Mouse (Mus musculus) adrenal gland, adult 8-10 months (tissue): Measurements from ENCODE around the gene Phb2. TPM values are rescaled to one million over a fixed set of nuclear protein-coding genes. Genes with fewer than 3 reads are reported as not detected.

Experiments used
- DNase-seq: peaks from one replicate; pipeline ENCODE4 v3.0.0; 2022
- microRNA-seq, 2 experiments: library from miRNA; unstranded; fragments of <30 nt; microRNA quantifications; one replicate each; pipeline ENCODE4 v1.2.0; 2022
- total RNA-seq, 4 experiments: library from RNA; stranded (reverse); gene quantifications; 2 replicates each; pipeline ENCODE4 v1.2.4; 2022

Phb2 gene
- total RNA-seq, 4 experiments from 2014 or later = 255 to 303 (median 272) TPM

- no peak for DNase-seq
These were observed 34.8 kb downstream of the Phb2 start for GRCm38 (mm10) chr6:124746654-124747632.

GRCm38 (mm10) chr6:124750405-124750804, 38.3 kb downstream of the Phb2 start:
- no peak for DNase-seq

DNA sequence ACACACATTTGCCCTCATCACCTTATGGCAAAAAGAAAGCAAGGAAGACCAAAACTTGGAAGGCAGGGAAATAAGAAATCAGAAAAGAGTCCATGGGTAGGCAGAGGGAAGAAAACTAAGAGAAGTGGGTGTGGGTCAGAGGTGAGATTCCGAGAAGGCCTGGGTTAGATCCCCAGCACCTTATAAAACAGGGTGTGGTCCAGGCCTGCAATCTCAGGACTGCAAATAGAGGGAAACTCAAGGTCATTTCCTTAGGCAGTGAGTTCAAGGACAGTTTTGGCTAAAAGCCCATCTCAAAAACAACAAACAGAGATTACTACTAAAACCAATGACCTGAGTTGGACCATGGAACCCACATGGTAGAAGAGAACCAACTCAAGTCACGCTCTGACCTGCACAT, 41.7 kb downstream of the Phb2 start:
- no peak for DNase-seq

GRCm38 (mm10) chr6:124755306-124755705, 43.2 kb downstream of the Phb2 start:
- DNase-seq = no peak

DNA sequence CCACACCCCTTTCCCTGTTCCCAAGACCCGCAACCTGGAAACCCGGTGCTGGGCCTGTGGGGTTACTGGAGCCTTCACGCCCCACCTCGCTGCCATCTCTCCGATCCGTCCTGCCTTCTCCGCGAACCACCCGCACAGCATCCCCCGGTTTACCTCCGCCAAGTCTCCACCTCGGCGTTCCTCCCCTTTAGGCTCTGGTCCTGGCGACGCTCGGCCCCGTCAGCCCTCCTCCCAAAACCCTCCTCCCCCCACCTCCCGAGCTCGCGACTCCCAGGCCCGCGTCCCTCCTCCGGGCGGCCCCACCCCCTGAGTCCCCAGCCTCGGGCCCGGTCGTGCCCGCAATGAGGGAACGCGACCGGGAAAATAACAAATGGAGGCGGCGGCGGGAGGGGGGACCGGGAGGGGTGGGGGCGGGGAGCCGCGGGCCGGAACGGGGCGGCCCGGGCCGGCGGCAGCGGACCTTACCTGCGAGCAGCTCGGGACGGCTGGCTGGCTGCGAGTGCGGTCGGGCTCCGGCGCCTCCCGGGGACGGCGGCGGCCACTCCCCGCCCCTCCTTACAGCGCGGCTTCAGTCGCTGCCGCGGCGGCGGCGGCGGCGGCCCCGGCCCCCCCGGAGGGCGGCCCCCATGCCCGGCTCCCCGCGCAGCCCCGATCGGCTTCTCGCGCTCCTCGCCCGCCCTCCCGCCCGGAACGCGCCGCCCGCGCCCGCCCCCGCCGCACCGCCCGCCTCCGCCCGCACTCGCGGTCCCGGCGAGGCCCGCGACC, 43.9 kb downstream of the Phb2 start, which contains the start of the genes Gm45234 and Atn1:
Gene Gm45234 (minus strand): TSS at position 191 of the 765 bp plus-strand sequence.
Gene Atn1 (minus strand): TSS at position 694 of the 765 bp plus-strand sequence.
- DNase-seq = peak; percentile 59

DNA sequence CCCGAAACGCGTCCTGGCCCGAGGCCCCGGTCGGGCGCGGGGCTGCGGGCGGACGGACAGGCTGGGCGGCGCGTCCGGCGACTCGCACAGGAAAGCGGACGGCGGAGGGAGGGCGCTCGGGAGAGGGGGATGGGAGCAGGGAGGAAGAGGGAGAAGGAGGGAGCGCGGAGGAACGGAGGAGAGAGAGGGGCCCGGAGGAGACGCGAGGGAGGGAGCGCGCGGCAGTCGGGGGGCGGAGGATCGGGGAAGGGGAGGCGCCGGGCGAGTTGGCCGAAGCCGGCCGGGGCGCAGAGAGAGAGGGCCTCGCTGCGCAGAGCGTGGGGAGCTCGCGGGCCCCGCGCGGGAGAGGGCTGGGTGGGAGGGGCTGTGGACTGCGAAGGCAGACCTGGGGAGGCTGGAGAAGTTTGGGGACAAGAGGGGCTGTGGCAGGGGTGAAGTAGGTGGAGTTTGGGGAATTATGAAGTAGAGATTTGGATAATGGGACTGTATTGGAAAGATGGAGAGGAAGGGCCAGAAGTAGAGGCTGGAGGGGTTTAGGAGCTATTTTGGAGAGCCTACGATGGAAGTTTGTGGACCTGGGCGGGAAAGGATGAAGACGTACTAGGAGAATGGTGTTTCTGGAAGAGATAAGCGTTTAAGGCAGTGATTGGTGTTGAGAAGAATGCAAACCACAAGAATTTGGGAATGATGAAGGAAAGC, 44.7 kb downstream of the Phb2 start:
- peak; percentile 81 for DNase-seq

GRCm38 (mm10) chr6:124757351-124757880, 45.3 kb downstream of the Phb2 start:
- no peak for DNase-seq

DNA sequence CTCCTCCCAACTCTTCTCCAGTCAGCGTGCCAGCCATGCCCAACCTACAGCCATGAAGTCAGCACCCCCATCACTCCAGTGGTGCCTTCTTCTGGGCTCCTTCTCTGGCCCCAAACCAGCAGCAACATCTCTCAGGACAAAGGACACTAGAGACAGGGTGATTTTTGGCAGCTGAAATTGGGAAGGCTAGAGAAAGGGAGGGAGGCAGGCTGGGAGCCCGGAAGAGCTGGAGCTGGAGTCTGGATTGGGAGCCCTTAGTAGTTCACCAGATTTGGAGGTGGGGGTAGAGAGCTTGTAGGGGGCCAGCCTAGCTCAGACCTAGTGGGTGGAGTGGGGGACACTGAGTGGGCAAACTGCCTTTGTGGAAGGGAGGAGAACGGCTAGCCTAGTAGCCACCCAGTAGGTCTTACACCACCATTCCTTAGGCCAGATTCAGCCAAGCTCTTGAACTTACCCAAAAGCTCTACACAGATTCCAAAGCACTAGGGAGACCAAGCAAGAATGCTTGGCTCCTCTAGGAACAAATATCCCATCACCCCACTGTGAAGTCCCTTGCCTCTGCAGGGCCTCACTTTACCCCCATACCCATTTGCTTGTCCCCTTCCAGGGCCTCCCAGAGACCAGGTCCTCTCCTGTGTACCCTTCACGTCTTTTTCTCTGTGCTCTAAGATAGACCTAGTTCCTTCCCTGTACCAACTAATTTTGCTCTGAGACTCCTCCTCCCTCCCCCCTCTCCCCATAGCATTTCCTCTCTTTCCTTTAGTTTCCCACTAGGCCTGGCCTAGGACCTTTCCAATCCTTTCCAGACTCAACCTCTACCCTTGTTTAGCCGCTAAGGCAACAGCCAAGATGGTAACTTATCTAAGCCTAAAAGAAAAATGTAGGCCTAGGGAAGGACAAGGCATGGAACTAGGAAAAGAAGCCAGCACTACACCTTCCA, 46.0 kb downstream of the Phb2 start:
- peak; percentile 52 for DNase-seq

- DNase-seq = no peak
These were observed 46.7 kb downstream of the Phb2 start for GRCm38 (mm10) chr6:124758849-124759232.

GRCm38 (mm10) chr6:124759259-124759658, 47.1 kb downstream of the Phb2 start:
- peak; percentile 76 for DNase-seq

DNA sequence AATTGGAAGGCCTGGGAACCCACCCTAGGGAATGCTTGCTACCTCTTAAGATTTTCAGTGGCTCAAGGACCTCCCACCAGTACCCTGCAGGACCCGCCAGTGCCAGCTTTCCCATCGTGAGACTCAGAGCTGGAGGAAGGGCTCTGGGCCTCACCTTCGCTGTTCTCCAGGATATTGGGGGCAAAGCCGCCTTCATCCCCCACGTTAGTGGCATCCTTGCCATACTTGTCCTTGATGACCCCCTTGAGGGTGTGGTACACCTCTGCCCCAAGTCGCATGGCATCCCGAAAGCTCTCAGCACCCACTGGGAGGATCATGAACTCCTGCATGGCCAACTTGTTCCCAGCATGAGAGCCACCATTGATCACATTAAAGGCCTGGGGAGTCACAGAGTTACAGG, 53.8 kb downstream of the Phb2 start:
- no peak for DNase-seq

Small RNAs within 50 kb of the gene (microRNA-seq; reads per million reads assigned to microRNA genes)
- 3.5 to 6.5 reads per million in 2 experiments for gene Mir141
- gene Mir200c = 28.2 to 28.3 reads per million in 2 experiments

Other genes starting within 250 kb of the Phb2 start
- gene Clstn3, start 247.5 kb upstream of the Phb2 start, total RNA-seq = 10 to 100 TPM; 55.0 to 89.1 (median 73.7) TPM
- 10 to 100 TPM; 28.1 to 44.4 (median 34.4) TPM for gene C1rl, start 219.2 kb upstream of the Phb2 start, total RNA-seq
- 100 to 1,000 TPM in 2 of 4 experiments, 10 to 100 TPM in 2; 48.6 to 131 (median 88.7) TPM for gene C1ra, start 199.9 kb upstream of the Phb2 start, total RNA-seq
- gene C1s1, start 170.0 kb upstream of the Phb2 start, total RNA-seq = 100 to 1,000 TPM in 1 of 4 experiments, 10 to 100 TPM in 3; 46.9 to 107 (median 72.7) TPM
- 10 to 100 TPM in 2 of 4 experiments, 1 to 10 TPM in 2; 5.9 to 19.1 (median 12.4) TPM for gene C1rb, start 142.0 kb upstream of the Phb2 start, total RNA-seq
- gene C1s2, start 76.3 kb upstream of the Phb2 start, total RNA-seq = 1 to 10 TPM; 1.8 to 4.1 (median 3.0) TPM
- gene Lpcat3, start 49.3 kb upstream of the Phb2 start, total RNA-seq = 100 to 1,000 TPM in 1 of 4 experiments, 10 to 100 TPM in 3; 75.1 to 111 (median 90.7) TPM
- gene Emg1, start 158 bp upstream of the Phb2 start, total RNA-seq = 10 to 100 TPM; 81.9 to 100.0 (median 86.2) TPM
- 10 to 100 TPM; 14.1 to 21.6 (median 15.0) TPM for gene Ptpn6, start 26.4 kb downstream of the Phb2 start, total RNA-seq
- 100 to 1,000 TPM; 348 to 417 (median 368) TPM for gene Grcc10, start 29.0 kb downstream of the Phb2 start, total RNA-seq
- not detected for gene Gm45234, start 43.7 kb downstream of the Phb2 start, total RNA-seq
- 100 to 1,000 TPM in 2 of 4 experiments, 10 to 100 TPM in 2; 68.7 to 111 (median 97.1) TPM for gene Atn1, start 44.2 kb downstream of the Phb2 start, total RNA-seq
- 10 to 100 TPM; 23.0 to 74.2 (median 42.8) TPM for gene Eno2, start 57.3 kb downstream of the Phb2 start, total RNA-seq
- gene Lrrc23, start 67.4 kb downstream of the Phb2 start, total RNA-seq = 1 to 10 TPM in 2 of 4 experiments, under 1 TPM in 2; 0.52 to 3.6 (median 1.0) TPM
- gene Spsb2, start 96.3 kb downstream of the Phb2 start, total RNA-seq = 10 to 100 TPM; 27.0 to 37.4 (median 33.6) TPM
- gene Tpi1, start 102.0 kb downstream of the Phb2 start, total RNA-seq = 100 to 1,000 TPM; 448 to 531 (median 475) TPM
- gene Usp5, start 117.1 kb downstream of the Phb2 start, total RNA-seq = 100 to 1,000 TPM; 134 to 158 (median 154) TPM
- gene Cdca3, start 117.2 kb downstream of the Phb2 start, total RNA-seq = 1 to 10 TPM; 1.9 to 4.4 (median 2.7) TPM
- 10 to 100 TPM in 3 of 4 experiments, 1 to 10 TPM in 1; 8.9 to 18.5 (median 14.5) TPM for gene Gnb3, start 127.9 kb downstream of the Phb2 start, total RNA-seq
- gene P3h3, start 145.4 kb downstream of the Phb2 start, total RNA-seq = 10 to 100 TPM; 26.2 to 43.9 (median 35.3) TPM
- gene Gpr162, start 151.6 kb downstream of the Phb2 start, total RNA-seq = 1 to 10 TPM in 3 of 4 experiments, under 1 TPM in 1; 0.32 to 2.2 (median 1.6) TPM
- gene Cd4, start 175.9 kb downstream of the Phb2 start, total RNA-seq = under 1 TPM; 0.40 to 0.83 (median 0.46) TPM
- gene Lag3, start 199.4 kb downstream of the Phb2 start, total RNA-seq = 1 to 10 TPM; 1.1 to 2.7 (median 1.2) TPM
- 100 to 1,000 TPM; 741 to 843 (median 768) TPM for gene Ptms, start 207.8 kb downstream of the Phb2 start, total RNA-seq
- gene Mlf2, start 219.1 kb downstream of the Phb2 start, total RNA-seq = 100 to 1,000 TPM; 277 to 296 (median 287) TPM